Mouse (Mus musculus) layer of hippocampus, postnatal 25 days (tissue): ENCODE measurements around the gene Ugt1a2. TPM values are rescaled to one million over a fixed set of nuclear protein-coding genes. Genes with fewer than 3 reads are reported as not detected.
"Not testable (repeated sequence)": the region's sequence is repeated elsewhere in the genome, so short reads cannot be mapped to it uniquely, and the experiment has no call there.

Experiments
- DNase-seq, 2 experiments: peaks; one replicate each; pipeline ENCODE4 v3.0.0; 2022; ENCODE audit warnings: mixed read lengths in 2 of 2, low spot score in 1 of 2; ENCODE audit errors: extremely low spot score in 1 of 2
- total RNA-seq, 2 experiments: library from RNA; stranded (reverse); gene quantifications; 2 replicates each; pipeline ENCODE4 v1.2.3; 2021

The Ugt1a2 gene
- total RNA-seq, result not detected

- DNase-seq, result no peak
Observed at GRCm38 (mm10) chr1:88200456-88200855, at the start of gene Ugt1a2. Gene Ugt1a2, plus strand, starts transcription at chr1:88200601.

GRCm38 (mm10) chr1:88158430-88158829, 42.0 kb upstream of the Ugt1a2 start:
- DNase-seq, result no peak

- DNase-seq, result no peak
Observed at GRCm38 (mm10) chr1:88165711-88166110, 34.7 kb upstream of the Ugt1a2 start, which contains the start of gene Ugt1a5. Gene Ugt1a5, plus strand, starts transcription at chr1:88166012.

GRCm38 (mm10) chr1:88172190-88172589, 28.2 kb upstream of the Ugt1a2 start:
- DNase-seq, result not testable (repeated sequence)

GRCm38 (mm10) chr1:88179657-88180056, 20.7 kb upstream of the Ugt1a2 start:
- DNase-seq, result no peak

GRCm38 (mm10) chr1:88186325-88186935, 14.0 kb upstream of the Ugt1a2 start:
- DNase-seq, result no peak

GRCm38 (mm10) chr1:88192136-88192535, 8.3 kb upstream of the Ugt1a2 start:
- DNase-seq, result no peak

- DNase-seq, result no peak
Observed at GRCm38 (mm10) chr1:88195687-88196086, 4.7 kb upstream of the Ugt1a2 start.

GRCm38 (mm10) chr1:88197443-88197842, 3.0 kb upstream of the Ugt1a2 start:
- DNase-seq, result no peak

GRCm38 (mm10) chr1:88199996-88200395, 405 bp upstream of the Ugt1a2 start:
- no peak for DNase-seq

GRCm38 (mm10) chr1:88205294-88205922, 5.0 kb downstream of the Ugt1a2 start, which contains the start of gene Dnajb3:
Gene Dnajb3, minus strand, starts transcription at chr1:88205782.
- peak; percentile 68 to 72 for DNase-seq

GRCm38 (mm10) chr1:88206843-88207479, 6.6 kb downstream of the Ugt1a2 start:
- DNase-seq, result no peak

- no peak for DNase-seq
Observed at GRCm38 (mm10) chr1:88211812-88212211, 11.4 kb downstream of the Ugt1a2 start, which contains the start of gene Ugt1a1. Gene Ugt1a1, plus strand, starts transcription at chr1:88211959.

- DNase-seq, result no peak
Observed at GRCm38 (mm10) chr1:88212341-88213045, 12.1 kb downstream of the Ugt1a2 start.

- DNase-seq, result no peak
Observed at GRCm38 (mm10) chr1:88213061-88213460, 12.7 kb downstream of the Ugt1a2 start.

- DNase-seq, result no peak
Observed at GRCm38 (mm10) chr1:88213766-88214461, 13.5 kb downstream of the Ugt1a2 start.

- DNase-seq, result no peak
Observed at GRCm38 (mm10) chr1:88214462-88214952, 14.1 kb downstream of the Ugt1a2 start.

GRCm38 (mm10) chr1:88215466-88216380, 15.3 kb downstream of the Ugt1a2 start:
- no peak for DNase-seq

GRCm38 (mm10) chr1:88216551-88216950, 16.1 kb downstream of the Ugt1a2 start:
- DNase-seq, result no peak
